Mouse (Mus musculus): ENCODE data around the gene Cwc25. TPM values are rescaled to one million over a fixed set of nuclear protein-coding genes. Genes with fewer than 3 reads are reported as not detected.

Gene Cwc25
- total RNA-seq, 2 experiments from 2014 or later: 17.7 to 23.3 TPM

DNA sequence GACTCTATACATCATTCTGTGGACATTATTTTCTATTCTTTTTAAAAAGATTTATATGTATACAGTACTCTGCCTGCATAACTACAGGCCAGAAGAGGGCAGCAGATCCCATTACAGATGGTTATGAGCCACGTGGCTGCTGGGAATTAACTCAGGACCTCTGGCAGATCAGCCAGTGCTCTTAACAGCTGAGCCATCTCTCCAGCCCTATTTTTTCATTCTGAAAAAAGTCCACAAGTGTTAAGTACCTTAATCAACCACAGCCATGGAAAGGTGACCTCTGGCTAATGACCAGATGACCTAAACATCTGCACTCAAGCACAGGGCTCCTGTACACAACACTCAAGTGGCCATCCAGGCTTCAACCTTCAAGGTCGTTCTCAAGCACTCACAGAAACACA is 10.8 kb upstream of the Cwc25 start:
- no peak for ATAC-seq (replicated peaks; ENCODE audit: low FRiP score, low TSS enrichment, poor library complexity, severe bottlenecking)

DNA sequence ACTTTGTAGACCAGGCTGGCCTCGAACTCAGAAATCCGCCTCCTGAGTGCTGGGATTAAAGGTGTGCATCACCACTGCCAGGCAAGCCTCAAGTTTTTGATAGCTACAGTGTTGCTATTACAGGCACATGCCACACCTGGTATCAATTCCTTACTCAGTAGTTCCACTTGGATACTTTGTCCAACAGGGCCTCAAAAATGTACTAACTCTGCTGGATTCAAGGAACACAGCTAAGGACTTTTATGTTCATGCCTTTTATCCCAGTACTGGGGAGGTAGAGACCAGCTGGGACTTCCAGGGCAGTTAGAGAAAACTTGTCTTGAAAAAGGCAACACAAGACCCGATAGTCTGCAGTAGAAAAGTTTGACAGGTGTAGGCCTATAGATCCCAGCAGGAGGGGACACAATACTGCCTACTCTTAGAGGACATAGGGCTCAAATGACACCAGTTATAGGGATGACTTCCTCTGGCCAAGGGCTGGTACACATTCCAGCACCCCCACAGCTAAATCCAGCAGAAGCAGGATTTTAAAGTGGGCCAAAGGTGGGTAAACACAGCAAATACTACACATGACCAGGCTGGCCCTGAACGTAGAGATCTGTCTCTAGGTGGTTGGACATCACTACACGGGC is 10.3 kb upstream of the Cwc25 start:
- no peak; the same call in 1 of the 2 replicates for ATAC-seq (replicated peaks; ENCODE audit: low FRiP score, low TSS enrichment, poor library complexity, severe bottlenecking)

- ATAC-seq (replicated peaks; ENCODE audit: low FRiP score, low TSS enrichment, poor library complexity, severe bottlenecking): 0 out of 2 replicates have a peak, but pooled peaks have one; percentile 7
Observed at GRCm38 (mm10) chr11:97775808-97776496, 9.6 kb upstream of the Cwc25 start, which contains the start of gene 1700001P01Rik. Gene 1700001P01Rik (minus strand): TSS chr11:97775918.

GRCm38 (mm10) chr11:97775186-97775585 is 8.8 kb upstream of the Cwc25 start:
- ATAC-seq (replicated peaks; ENCODE audit: low FRiP score, low TSS enrichment, poor library complexity, severe bottlenecking): 0 out of 2 replicates have a peak, but pooled peaks have one; percentile 17

DNA sequence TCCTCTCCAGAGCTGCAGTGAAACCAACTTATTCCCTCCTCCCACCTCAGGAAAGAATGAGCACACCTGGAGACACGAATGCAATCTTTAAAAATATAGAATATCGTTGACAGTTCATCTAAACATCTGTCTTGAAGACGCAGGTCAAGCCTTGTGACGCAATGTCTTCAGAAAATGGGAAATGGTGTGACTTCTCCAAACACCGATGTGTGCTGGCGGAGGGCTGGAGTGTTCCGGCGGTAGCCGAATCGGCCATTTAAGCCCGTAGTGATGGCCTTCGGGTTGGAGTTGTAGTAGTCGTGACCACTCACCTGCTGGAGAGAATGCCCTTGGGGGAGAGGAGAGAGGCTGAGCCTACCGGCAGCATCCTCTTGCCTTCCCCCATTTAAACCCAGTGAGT is 5.1 kb upstream of the Cwc25 start:
- ATAC-seq (replicated peaks; ENCODE audit: low FRiP score, low TSS enrichment, poor library complexity, severe bottlenecking): no peak

DNA sequence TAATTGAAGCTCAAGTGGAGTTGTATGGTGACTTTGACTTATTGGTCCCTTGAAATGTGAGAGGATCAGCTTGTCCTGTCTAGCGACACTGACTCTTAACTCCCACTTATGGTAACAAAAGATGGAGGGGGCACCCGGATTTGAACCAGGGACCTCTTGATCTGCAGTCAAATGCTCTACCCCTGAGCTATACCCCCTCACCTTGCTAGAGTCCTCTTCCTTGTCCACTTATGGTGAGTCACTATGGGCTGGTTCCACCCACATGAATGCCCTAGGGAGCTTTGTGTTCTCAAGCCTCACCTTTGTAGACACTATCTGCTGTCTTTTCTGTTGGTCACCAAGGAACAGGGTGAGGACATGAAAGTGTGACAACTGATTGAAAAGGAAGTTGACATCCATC is 3.3 kb upstream of the Cwc25 start:
- no peak for ATAC-seq (replicated peaks; ENCODE audit: low FRiP score, low TSS enrichment, poor library complexity, severe bottlenecking)

DNA sequence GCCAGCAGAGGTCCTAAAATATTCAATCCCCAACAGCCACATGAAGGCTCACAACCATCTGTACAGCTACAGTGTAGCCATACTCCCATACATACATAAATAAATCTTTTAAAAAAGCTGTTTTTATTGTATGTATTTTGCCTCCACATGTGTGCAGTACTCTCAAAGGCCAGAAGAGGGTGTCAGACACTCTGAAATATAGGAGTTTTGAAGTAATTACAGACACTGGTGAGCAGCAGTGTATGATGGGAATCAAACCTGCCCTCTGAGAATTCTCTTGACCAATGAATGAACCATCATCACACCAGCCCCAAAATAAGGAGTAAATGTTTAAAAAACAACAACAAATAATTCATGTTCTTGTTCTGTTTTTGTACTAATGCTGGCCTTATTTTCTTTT is 4.7 kb downstream of the Cwc25 start:
- no peak for ATAC-seq (replicated peaks; ENCODE audit: low FRiP score, low TSS enrichment, poor library complexity, severe bottlenecking)

- no peak for ATAC-seq (replicated peaks; ENCODE audit: low FRiP score, low TSS enrichment, poor library complexity, severe bottlenecking)
Observed at GRCm38 (mm10) chr11:97758942-97759341, 7.4 kb downstream of the Cwc25 start.

DNA sequence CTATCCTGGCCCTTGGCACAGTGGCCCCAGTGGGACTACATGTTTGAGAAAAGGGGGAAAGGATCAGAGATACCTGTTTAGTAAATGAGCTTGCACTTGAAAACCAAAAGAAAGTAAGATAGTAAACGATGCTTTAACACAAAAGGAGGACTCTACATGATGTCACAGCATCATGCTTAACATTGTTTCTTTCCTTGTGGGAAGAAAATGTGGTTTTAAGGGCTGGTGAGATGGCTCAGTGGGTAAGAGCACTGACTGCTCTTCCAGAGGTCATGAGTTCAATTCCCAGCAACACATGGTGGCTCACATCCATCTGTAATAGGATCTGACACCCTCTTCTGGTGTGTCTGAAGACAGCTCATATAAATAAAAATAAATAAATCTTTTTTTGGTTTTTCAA is 8.2 kb downstream of the Cwc25 start:
- no peak for ATAC-seq (replicated peaks; ENCODE audit: low FRiP score, low TSS enrichment, poor library complexity, severe bottlenecking)

DNA sequence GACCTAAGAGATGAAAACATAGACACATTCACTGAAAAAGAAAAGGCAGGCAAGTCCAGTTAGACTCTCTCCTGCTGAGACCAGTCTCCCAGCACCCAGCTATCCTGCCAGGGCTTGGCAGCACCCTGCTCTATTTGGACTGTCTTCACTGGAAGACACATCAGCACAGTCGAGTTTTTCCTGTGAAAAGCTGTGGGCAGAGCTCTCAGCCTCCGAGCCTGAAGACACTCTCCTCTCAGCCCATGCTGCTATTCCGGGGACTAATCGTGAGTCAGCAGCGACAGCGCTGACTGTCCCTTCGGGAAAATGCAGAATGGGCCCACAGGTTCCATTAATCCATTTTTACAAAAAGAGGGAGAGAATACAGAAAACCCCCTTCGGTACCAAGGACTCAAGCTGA is 13.1 kb downstream of the Cwc25 start:
- no peak for ATAC-seq (replicated peaks; ENCODE audit: low FRiP score, low TSS enrichment, poor library complexity, severe bottlenecking)

DNA sequence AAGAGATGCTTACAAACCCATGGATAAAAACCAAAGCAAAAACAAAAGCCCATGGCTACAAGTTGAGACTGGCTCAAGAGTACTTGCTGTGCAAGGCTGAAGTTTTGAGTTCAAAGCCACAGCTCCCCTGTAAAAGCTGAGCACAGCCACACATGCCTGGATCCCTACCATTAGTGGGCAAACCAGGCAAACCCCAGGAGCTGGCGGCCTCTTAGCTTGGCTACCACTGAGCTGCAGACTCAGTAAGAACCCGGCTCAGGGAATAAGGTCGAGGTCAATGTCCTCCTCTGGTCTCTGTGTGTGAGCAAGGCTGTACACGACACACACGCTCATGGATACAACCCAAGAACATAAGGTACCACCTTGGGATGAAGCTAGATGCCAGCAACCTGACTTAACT is 17.9 kb downstream of the Cwc25 start:
- no peak for ATAC-seq (replicated peaks; ENCODE audit: low FRiP score, low TSS enrichment, poor library complexity, severe bottlenecking)

- ATAC-seq (replicated peaks; ENCODE audit: low FRiP score, low TSS enrichment, poor library complexity, severe bottlenecking): no peak
Observed at GRCm38 (mm10) chr11:97747773-97748172, 18.6 kb downstream of the Cwc25 start.

DNA sequence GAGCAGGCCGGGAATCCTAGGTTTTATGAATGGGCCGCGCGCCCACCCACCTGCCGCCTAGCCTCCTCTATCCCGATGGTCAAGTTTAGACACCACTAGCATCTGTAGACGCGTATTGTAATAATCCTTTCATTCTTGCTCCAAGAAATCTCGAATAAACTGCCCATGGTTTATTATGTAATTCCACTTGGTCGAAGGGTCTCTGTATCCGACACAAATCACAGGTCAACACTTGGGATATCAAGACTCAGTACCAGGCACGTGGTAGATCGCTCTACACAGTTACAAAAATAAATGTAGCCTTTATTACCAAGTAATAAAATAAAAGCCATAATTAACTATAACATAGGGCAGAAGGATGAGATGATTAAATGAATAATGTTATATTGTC is 21.0 kb downstream of the Cwc25 start:
- ATAC-seq (replicated peaks; ENCODE audit: low FRiP score, low TSS enrichment, poor library complexity, severe bottlenecking): no peak

DNA sequence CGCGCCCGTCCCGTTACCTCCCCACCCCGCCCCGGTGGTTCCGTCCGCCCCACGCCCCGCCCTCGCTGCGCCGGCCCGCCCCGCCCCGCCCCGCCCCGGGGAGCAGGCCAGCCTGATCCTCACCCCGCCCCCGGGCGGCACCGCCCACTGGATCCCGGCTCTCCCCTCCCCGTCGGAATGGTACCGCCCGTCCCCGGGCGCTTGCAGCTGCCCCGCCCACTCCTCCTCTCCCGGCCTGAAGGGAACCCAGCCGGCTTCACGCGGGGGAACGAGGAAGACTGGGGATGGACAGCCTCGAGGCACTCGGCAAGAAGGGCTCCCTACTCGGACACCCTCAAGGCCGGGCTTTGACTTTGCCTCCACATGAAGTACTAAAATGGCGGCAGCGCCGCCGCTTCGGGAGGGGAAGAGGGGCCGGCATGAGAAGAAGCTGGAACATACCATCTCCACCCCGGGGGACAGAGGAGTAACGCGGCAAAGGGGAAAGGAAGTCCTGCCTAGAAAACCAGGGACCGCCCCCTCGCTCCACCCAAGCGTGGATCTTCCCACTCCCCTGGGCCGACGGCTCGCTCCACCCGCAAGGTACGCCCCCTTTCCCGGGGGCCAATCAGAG is 21.5 kb downstream of the Cwc25 start:
- ATAC-seq (replicated peaks; ENCODE audit: low FRiP score, low TSS enrichment, poor library complexity, severe bottlenecking): peak; percentile 97

- peak; percentile 16; the same call in 1 of the 2 replicates for ATAC-seq (replicated peaks; ENCODE audit: low FRiP score, low TSS enrichment, poor library complexity, severe bottlenecking)
Observed at GRCm38 (mm10) chr11:97744063-97744717, 22.2 kb downstream of the Cwc25 start, which contains the start of gene Pip4k2b. Gene Pip4k2b (minus strand): TSS chr11:97744704.

DNA sequence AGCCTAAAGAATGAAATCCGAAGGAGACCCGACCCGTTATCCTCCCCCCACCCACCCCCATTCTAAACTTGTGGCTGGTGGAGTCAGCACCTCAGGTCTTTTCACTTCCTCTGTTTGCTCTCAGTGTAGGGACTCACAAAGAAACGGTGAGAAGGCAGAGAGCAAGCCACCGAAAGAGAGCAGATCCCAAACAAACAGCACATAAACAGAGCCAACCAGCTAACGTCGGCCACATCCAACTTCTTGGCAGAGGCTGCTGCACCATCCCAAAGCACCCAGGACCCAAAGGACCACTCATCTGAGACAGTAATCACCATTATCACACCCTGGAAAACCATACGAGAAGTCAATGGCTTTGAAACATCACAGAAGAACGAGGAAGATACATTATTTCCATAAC is 22.9 kb downstream of the Cwc25 start:
- no peak for ATAC-seq (replicated peaks; ENCODE audit: low FRiP score, low TSS enrichment, poor library complexity, severe bottlenecking)

DNA sequence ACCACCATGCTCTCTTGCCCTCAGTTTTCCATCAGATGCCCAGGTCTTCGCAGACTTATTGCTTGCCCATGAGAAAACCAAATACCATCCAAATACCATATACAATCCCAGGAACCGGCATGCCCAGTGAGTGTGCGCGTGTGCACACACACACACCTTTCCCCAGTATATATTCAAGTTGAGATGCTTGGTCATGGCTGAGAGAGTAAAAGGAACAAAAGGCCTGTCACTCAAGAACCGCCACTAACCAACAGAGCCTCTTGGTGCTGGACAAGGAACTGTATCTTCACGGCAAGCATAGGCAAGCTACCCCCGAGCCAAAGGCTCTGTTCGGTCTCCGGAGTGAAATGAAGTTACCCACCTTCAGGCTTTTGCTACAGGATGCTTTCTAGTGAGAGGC is 23.8 kb downstream of the Cwc25 start:
- no peak for ATAC-seq (replicated peaks; ENCODE audit: low FRiP score, low TSS enrichment, poor library complexity, severe bottlenecking)

GRCm38 (mm10) chr11:97742157-97742556 is 24.2 kb downstream of the Cwc25 start:
- no peak for ATAC-seq (replicated peaks; ENCODE audit: low FRiP score, low TSS enrichment, poor library complexity, severe bottlenecking)

GRCm38 (mm10) chr11:97740190-97740589 is 26.2 kb downstream of the Cwc25 start:
- no peak for ATAC-seq (replicated peaks; ENCODE audit: low FRiP score, low TSS enrichment, poor library complexity, severe bottlenecking)

DNA sequence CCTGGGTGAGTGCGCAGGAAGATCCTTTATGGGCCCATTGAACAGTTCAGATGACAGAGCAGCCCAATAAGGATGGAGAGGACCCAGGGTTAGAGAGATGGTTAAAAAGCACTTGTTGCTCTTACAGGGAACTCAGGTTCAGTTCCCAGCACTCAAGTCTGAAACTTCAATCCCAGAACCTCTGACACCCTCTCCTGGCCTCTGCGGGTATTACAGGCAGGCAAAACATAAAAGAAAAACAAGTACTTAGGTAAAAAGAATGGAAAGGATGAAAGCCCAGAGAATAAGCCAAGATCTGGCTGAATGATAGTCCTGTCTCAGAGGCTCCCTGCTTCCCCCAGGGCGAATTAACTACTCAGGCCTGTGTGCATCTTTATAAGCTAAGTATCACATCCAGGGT is 27.2 kb downstream of the Cwc25 start:
- ATAC-seq (replicated peaks; ENCODE audit: low FRiP score, low TSS enrichment, poor library complexity, severe bottlenecking): 0 out of 2 replicates have a peak, but pooled peaks have one; percentile 38

Data from megakaryocyte-erythroid progenitor cell, adult 5-6 weeks (primary cell).